In the genomic region with DNA sequence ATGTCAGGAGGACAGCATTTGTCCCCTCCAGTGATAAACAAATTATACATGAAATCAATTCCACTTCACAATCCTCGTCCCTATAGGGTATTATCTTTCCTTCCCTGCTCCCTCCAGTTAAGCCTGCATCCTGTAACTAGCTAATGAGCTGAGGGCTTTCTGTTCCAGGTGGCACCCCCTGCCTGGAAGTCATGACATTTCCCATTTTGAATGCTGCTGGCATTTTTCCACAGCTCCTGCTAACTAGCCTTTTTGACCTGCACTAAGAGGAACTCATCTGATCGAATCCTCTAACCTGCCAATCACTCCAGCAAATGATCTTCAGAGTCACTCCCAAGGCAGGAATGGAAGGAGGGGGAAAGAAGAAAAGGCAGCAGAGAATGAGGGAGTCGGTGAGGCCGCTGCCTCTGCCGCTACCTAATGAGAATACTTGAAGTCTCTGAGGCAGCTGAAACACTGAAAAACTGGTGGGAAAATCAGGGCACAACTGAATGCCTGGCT, we compare ENCODE assay signal across 10 mouse cellular contexts.
DNase-seq lines count a peak whose midpoint lies in the region; ATAC-seq lines count a peak whose summit lies in the region.
"Had no signal": no experiment of that assay in that cellular context is flagged by ENCODE, and none has a peak within 500 bp of the region (broad histone marks: within the 10 kb centered on the region; RNA-seq: fewer than 3 reads in every experiment).

No protein-coding gene starts in this region.

- peak overlapping the region; percentile 35 for H3K4me2 ChIP-seq in midbrain, embryonic 13.5 days (replicated peaks)

- 0 out of 2 replicates have a peak, but pooled peaks cover 3% of the 10 kb centered on the region for H3K36me3 ChIP-seq in midbrain, embryonic 13.5 days

- ATAC-seq in midbrain, embryonic 13.5 days = peak; percentile 94

- intact Hi-C loops in gastrocnemius, postnatal 14 days (cut with DNase I; ENCODE audit: low total_unique reads) = no loop called here

- WGBS in midbrain, embryonic 13.5 days = 3% methylated on average over 5 of the region's 5 CpGs

- H3K27ac ChIP-seq in midbrain, embryonic 13.5 days = peak overlapping the region; percentile 89

- peak; percentile 77 for DNase-seq in Muller cell, postnatal 12 days (ENCODE audit: inconsistent ontology term)
- peak; percentile 17 for DNase-seq in embryo, embryonic 9.5 days (ENCODE audit: extremely low spot score)
- peak; percentile 35 for DNase-seq in forelimb bud, embryonic 11.5 days (ENCODE audit: low read depth, low spot score)
- no peak for DNase-seq in adrenal gland, postnatal 10 days
- no peak for DNase-seq in gastrocnemius, postnatal 14 days
- DNase-seq in kidney, adult 11 months = no peak
- DNase-seq: heart, postnatal 4 days; kidney, postnatal 36 days; thymus, postnatal 36 days had no signal

- H3K4me3 ChIP-seq in midbrain, embryonic 13.5 days (replicated peaks) = no peak overlapping the region

- no peak overlapping the region for H3K9ac ChIP-seq in midbrain, embryonic 13.5 days (replicated peaks)

- H3K27me3 ChIP-seq in midbrain, embryonic 13.5 days = no peaks in the 10 kb centered on the region

- H3K4me1 ChIP-seq in midbrain, embryonic 13.5 days (replicated peaks) = peaks cover 42% of the 10 kb centered on the region

- H3K9me3 ChIP-seq in midbrain, embryonic 13.5 days = no peaks in the 10 kb centered on the region

Comparison
In these comparisons a context has a peak if more than half of its experiments do, and no peak if none do; other contexts are left out.
1. DNase-seq: peak in Muller cell, postnatal 12 days (single experiment), embryo, embryonic 9.5 days (single experiment) and forelimb bud, embryonic 11.5 days (single experiment); none in adrenal gland, postnatal 10 days (single experiment), gastrocnemius, postnatal 14 days (single experiment) and kidney, adult 11 months (single experiment).